ENCODE assay signal across 9 mouse cellular contexts in the genomic region with DNA sequence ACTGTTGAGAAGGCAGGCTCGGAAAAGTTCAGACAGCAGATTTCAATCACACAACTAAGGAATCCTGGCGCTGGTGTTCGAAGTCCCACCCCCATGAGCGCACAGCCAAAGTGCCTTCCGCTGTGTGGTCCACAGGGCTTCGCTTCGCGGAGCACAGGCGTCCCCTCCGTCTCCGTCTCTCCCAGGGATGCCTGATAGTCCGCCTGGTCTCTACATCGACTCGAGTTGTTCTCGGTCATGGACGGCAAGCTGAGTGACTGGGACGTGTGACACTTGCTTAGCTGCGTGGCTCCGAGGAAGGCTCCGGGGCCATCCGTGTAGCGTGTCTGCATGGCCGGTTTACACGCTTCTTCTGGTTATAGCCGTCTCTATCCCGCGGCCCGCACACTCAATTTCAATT.
A peak's percentile ranks its signal among the peaks of the same experiment; 100 is the strongest.
DNase-seq lines count a peak whose midpoint lies in the region; ATAC-seq and TF ChIP-seq lines count a peak whose summit lies in the region.
"Had no signal": no experiment of that assay in that cellular context is flagged by ENCODE, and none has a peak within 500 bp of the region (broad histone marks: within the 10 kb centered on the region; RNA-seq: fewer than 3 reads in every experiment).

No protein-coding gene starts in this region.

- 0 out of 2 replicates have a peak, but pooled peaks cover 4% of the 10 kb centered on the region for H3K27me3 ChIP-seq in heart, postnatal 0 days (ENCODE audit: control insufficient read depth, insufficient read depth, low read length)
- H3K27me3 ChIP-seq in heart, embryonic 10.5 days (ENCODE audit: insufficient read depth, poor library complexity, severe bottlenecking), result peaks cover 53% of the 10 kb centered on the region
- H3K27me3 ChIP-seq in hindbrain, embryonic 10.5 days (ENCODE audit: insufficient read depth, poor library complexity, severe bottlenecking), result peaks cover 29% of the 10 kb centered on the region
- H3K27me3 ChIP-seq in midbrain, embryonic 14.5 days (ENCODE audit: control insufficient read depth, insufficient read depth, low read length), result no peaks in the 10 kb centered on the region; the same call in none of the 2 replicates
- H3K27me3 ChIP-seq in intestine, embryonic 15.5 days (replicated peaks), result no peaks in the 10 kb centered on the region; the same call in 1 of the 2 replicates

- no peak overlapping the region for H3K9ac ChIP-seq in heart, postnatal 0 days (replicated peaks; ENCODE audit: low read depth, low read length)
- no peak overlapping the region; the same call in 1 of the 2 replicates for H3K9ac ChIP-seq in midbrain, embryonic 14.5 days (replicated peaks; ENCODE audit: low read length)
- no peak overlapping the region for H3K9ac ChIP-seq in intestine, embryonic 15.5 days

- no peak overlapping the region for H3K27ac ChIP-seq in heart, postnatal 0 days (ENCODE audit: low read depth)
- H3K27ac ChIP-seq in heart, embryonic 10.5 days, result no peak overlapping the region
- H3K27ac ChIP-seq in hindbrain, embryonic 10.5 days, result peak overlapping the region; percentile 84
- H3K27ac ChIP-seq in midbrain, embryonic 14.5 days (replicated peaks; ENCODE audit: low read depth, low read length), result no peak overlapping the region; the same call in 1 of the 2 replicates
- H3K27ac ChIP-seq in intestine, embryonic 15.5 days, result no peak overlapping the region

- no peak for TF ChIP-seq EP300 in heart, postnatal 0 days (IDR thresholded peaks at IDR 0.05; ENCODE audit: low read depth)

- H3K9me3 ChIP-seq in heart, postnatal 0 days (replicated peaks; ENCODE audit: control insufficient read depth, low read length), result no peaks in the 10 kb centered on the region
- no peaks in the 10 kb centered on the region for H3K9me3 ChIP-seq in heart, embryonic 10.5 days
- no peaks in the 10 kb centered on the region for H3K9me3 ChIP-seq in hindbrain, embryonic 10.5 days
- no peaks in the 10 kb centered on the region for H3K9me3 ChIP-seq in midbrain, embryonic 14.5 days (ENCODE audit: control insufficient read depth, low read length)
- no peaks in the 10 kb centered on the region for H3K9me3 ChIP-seq in intestine, embryonic 15.5 days

- no peak overlapping the region for H3K4me3 ChIP-seq in heart, postnatal 0 days (ENCODE audit: low read depth, low read length)
- no peak overlapping the region for H3K4me3 ChIP-seq in heart, embryonic 10.5 days
- H3K4me3 ChIP-seq in hindbrain, embryonic 10.5 days, result peak overlapping the region; percentile 30
- 0 out of 2 replicates have a peak overlapping the region, but pooled peaks have one; percentile 4 for H3K4me3 ChIP-seq in midbrain, embryonic 14.5 days (replicated peaks; ENCODE audit: low read depth, low read length)
- no peak overlapping the region for H3K4me3 ChIP-seq in intestine, embryonic 15.5 days (replicated peaks)

- 54% methylated on average over 28 of the region's 28 CpGs for WGBS in heart, postnatal 0 days
- 63% methylated on average over 28 of the region's 28 CpGs for WGBS in heart, embryonic 10.5 days
- 39% methylated on average over 28 of the region's 28 CpGs for WGBS in hindbrain, embryonic 10.5 days
- WGBS in midbrain, embryonic 14.5 days, result 17% methylated on average over 28 of the region's 28 CpGs
- 66% methylated on average over 28 of the region's 28 CpGs for WGBS in intestine, embryonic 15.5 days

- ATAC-seq in heart, postnatal 0 days (ENCODE audit: insufficient read depth, low read depth), result no peak
- no peak for ATAC-seq in midbrain, embryonic 14.5 days (ENCODE audit: low FRiP score, low TSS enrichment)
- no peak for ATAC-seq in intestine, embryonic 15.5 days

- intact Hi-C loops in left cerebral cortex, postnatal 36 days (cut with DNase I), result no loop called here

- no peak for TF ChIP-seq CTCF in heart, postnatal 0 days (IDR thresholded peaks at IDR 0.05; ENCODE audit: low read depth)

- no peaks in the 10 kb centered on the region for H3K4me1 ChIP-seq in heart, postnatal 0 days (ENCODE audit: control insufficient read depth, insufficient read depth)
- no peaks in the 10 kb centered on the region for H3K4me1 ChIP-seq in heart, embryonic 10.5 days
- H3K4me1 ChIP-seq in hindbrain, embryonic 10.5 days (replicated peaks), result peaks cover 27% of the 10 kb centered on the region
- H3K4me1 ChIP-seq in midbrain, embryonic 14.5 days (ENCODE audit: control insufficient read depth, insufficient read depth, low read length), result peaks cover 7% of the 10 kb centered on the region; the same call in 1 of the 2 replicates
- H3K4me1 ChIP-seq in intestine, embryonic 15.5 days (replicated peaks), result no peaks in the 10 kb centered on the region

- 0 out of 2 replicates have a peak overlapping the region, but pooled peaks have one; percentile 9 for H3K4me2 ChIP-seq in heart, postnatal 0 days (ENCODE audit: low read depth, low read length)
- peak overlapping the region; percentile 42 for H3K4me2 ChIP-seq in midbrain, embryonic 14.5 days (ENCODE audit: low read length)
- H3K4me2 ChIP-seq in intestine, embryonic 15.5 days (replicated peaks), result no peak overlapping the region

- no peaks in the 10 kb centered on the region for H3K36me3 ChIP-seq in heart, postnatal 0 days (replicated peaks; ENCODE audit: control insufficient read depth, insufficient read depth, low read length)
- no peaks in the 10 kb centered on the region for H3K36me3 ChIP-seq in heart, embryonic 10.5 days
- no peaks in the 10 kb centered on the region for H3K36me3 ChIP-seq in hindbrain, embryonic 10.5 days
- no peaks in the 10 kb centered on the region for H3K36me3 ChIP-seq in midbrain, embryonic 14.5 days (ENCODE audit: control insufficient read depth, insufficient read depth, low read length)
- no peaks in the 10 kb centered on the region for H3K36me3 ChIP-seq in intestine, embryonic 15.5 days

- DNase-seq in heart, postnatal 0 days (ENCODE audit: low spot score), result no peak
- DNase-seq in heart, embryonic 10.5 days (ENCODE audit: low spot score), result no peak
- DNase-seq in embryo, embryonic 10.5 days (ENCODE audit: low spot score), result peak; percentile 54
- peak; percentile 54 for DNase-seq in hindbrain, embryonic 10.5 days (ENCODE audit: low spot score)
- DNase-seq in midbrain, embryonic 14.5 days, result peak; percentile 48
- DNase-seq in left cerebral cortex, postnatal 36 days (ENCODE audit: low spot score in 2 of 2), result no peak
- DNase-seq in adrenal gland, postnatal 14 days, result no peak
- DNase-seq: thymus, adult 18-20 months had no signal

Comparison
In these comparisons a context has a peak if more than half of its experiments do, and no peak if none do; other contexts are left out.
1. DNase-seq: peak in embryo, embryonic 10.5 days (single experiment), hindbrain, embryonic 10.5 days (single experiment) and midbrain, embryonic 14.5 days (single experiment); none in heart, postnatal 0 days (single experiment), heart, embryonic 10.5 days (single experiment), left cerebral cortex, postnatal 36 days (0 of 2) and adrenal gland, postnatal 14 days (single experiment).
2. H3K4me3 ChIP-seq: peak in hindbrain, embryonic 10.5 days (single experiment) and midbrain, embryonic 14.5 days (single experiment); none in heart, postnatal 0 days (single experiment), heart, embryonic 10.5 days (single experiment) and intestine, embryonic 15.5 days (single experiment).